Mouse (Mus musculus): ENCODE data around the gene Txndc12. TPM values are rescaled to one million over a fixed set of nuclear protein-coding genes. Genes with fewer than 3 reads are reported as not detected.
A peak's percentile ranks its signal among the peaks of the same experiment; 100 is the strongest.

Gene Txndc12
- total and polyA plus RNA-seq, 3 experiments: 45.5 to 62.3 (median 52.7) TPM

DNA sequence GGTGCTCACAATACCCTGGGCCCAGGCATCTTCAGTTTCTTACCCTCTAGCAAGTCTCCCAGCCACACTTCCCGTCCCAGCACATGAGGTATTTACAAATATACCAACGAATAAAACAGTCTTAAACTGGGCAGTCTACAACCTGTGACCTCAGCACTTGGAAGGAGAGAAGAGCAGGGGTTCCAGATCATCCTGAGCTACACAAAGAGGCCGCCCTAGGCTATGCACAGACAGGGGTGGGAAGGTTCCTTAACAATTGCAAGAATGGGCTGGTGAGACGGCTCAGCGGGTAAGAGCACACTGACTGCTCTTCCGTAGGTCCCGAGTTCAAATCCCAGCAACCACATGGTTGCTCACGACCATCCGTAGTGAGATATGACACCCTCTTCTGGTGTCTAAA, 68.9 kb downstream of the Txndc12 start:
- Histone ChIP-seq H3K27me3 (replicated peaks) (no peaks in the 10 kb centered on the region), H3K9me3 (replicated peaks; ENCODE audit: low read length) (no peaks in the 10 kb centered on the region), H3K4me3 (replicated peaks in 1 of 3; ENCODE audit: low read depth in 2 of 3, low read length in 2 of 3, poor library complexity in 1 of 3) (no peak overlapping the region), H3K9ac (ENCODE audit: insufficient read depth, low read depth) (no peak overlapping the region), H3K4me1 (ENCODE audit: control insufficient read depth in 1 of 2, insufficient read depth in 2 of 2) (peaks cover 16 to 43% of the 10 kb centered on the region in 2 experiments), H3K27ac (ENCODE audit: insufficient read depth, low read depth) (no peak overlapping the region), H3K4me2 (ENCODE audit: insufficient read depth, low read depth, poor library complexity, severe bottlenecking) (no peak overlapping the region), H3K36me3 (replicated peaks in 1 of 2; ENCODE audit: control insufficient read depth in 1 of 2, insufficient read depth in 1 of 2, low read length in 1 of 2) (no peaks in the 10 kb centered on the region), H3K79me2 (replicated peaks; ENCODE audit: control insufficient read depth, extremely low read depth, insufficient read depth, poor library complexity, severe bottlenecking) (no peaks in the 10 kb centered on the region)
- no peak for DNase-seq (ENCODE audit: extremely low read depth)
- dilution Hi-C loops (cut with MboI; ENCODE audit: extremely low pct_ligation_motif_present, extremely low pct_unique_long_range_greater_than_20kb, low sequenced_read_pairs) (no loop called here), in situ Hi-C loops (cut with MboI; ENCODE audit: low pct_ligation_motif_present, low pct_unique_long_range_greater_than_20kb, low sequenced_read_pairs) (no loop called here)
- TF ChIP-seq USF1 (IDR thresholded peaks at IDR 0.05; ENCODE audit: low read depth, low read length): no peak
- no peak for TF ChIP-seq ZKSCAN1 (IDR thresholded peaks at IDR 0.05; ENCODE audit: borderline replicate concordance, low read depth, low read length)
- TF ChIP-seq ZC3H11A (IDR thresholded peaks at IDR 0.05; ENCODE audit: low read depth, low read length): no peak
- TF ChIP-seq CTCF (conservative IDR thresholded peaks at IDR 0.05 in 1 of 2, IDR thresholded peaks at IDR 0.05 in 1 of 2; ENCODE audit: low read depth in 2 of 2, low read length in 2 of 2): no peak

DNA sequence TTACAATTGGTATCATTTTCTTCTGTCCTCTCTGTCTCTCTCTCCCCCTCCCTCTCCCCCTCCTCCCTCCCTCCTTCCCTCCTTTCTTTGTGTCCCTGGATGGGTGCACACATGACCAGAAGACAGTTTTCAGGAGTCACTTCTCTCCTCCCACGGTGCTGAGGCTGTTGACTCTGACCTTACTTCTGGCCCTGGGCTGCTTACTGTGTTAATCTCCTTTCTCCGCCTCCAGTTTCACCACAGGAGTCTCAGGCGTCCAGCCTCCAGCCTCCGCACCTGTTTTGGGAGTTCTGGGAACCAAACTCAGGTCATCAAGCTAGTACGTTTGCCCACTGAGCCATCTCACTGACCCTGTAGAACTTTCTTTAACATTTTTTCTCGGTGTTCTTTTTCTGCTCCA, 69.7 kb downstream of the Txndc12 start:
- in situ Hi-C loops (cut with MboI; ENCODE audit: low pct_ligation_motif_present, low pct_unique_long_range_greater_than_20kb, low sequenced_read_pairs) (no loop called here), dilution Hi-C loops (cut with MboI; ENCODE audit: extremely low pct_ligation_motif_present, extremely low pct_unique_long_range_greater_than_20kb, low sequenced_read_pairs) (no loop called here)
- Histone ChIP-seq H3K9ac (ENCODE audit: insufficient read depth, low read depth) (no peak overlapping the region), H3K4me1 (ENCODE audit: control insufficient read depth in 1 of 2, insufficient read depth in 2 of 2) (peaks cover 16 to 50% of the 10 kb centered on the region in 2 experiments), H3K4me2 (ENCODE audit: insufficient read depth, low read depth, poor library complexity, severe bottlenecking) (no peak overlapping the region), H3K27ac (ENCODE audit: insufficient read depth, low read depth) (no peak overlapping the region), H3K36me3 (replicated peaks in 1 of 2; ENCODE audit: control insufficient read depth in 1 of 2, insufficient read depth in 1 of 2, low read length in 1 of 2) (no peaks in the 10 kb centered on the region), H3K27me3 (replicated peaks) (no peaks in the 10 kb centered on the region), H3K79me2 (replicated peaks; ENCODE audit: control insufficient read depth, extremely low read depth, insufficient read depth, poor library complexity, severe bottlenecking) (no peaks in the 10 kb centered on the region), H3K4me3 (replicated peaks in 1 of 3; ENCODE audit: low read depth in 2 of 3, low read length in 2 of 3, poor library complexity in 1 of 3) (no peak overlapping the region), H3K9me3 (replicated peaks; ENCODE audit: low read length) (no peaks in the 10 kb centered on the region)
- no peak for TF ChIP-seq MAX (IDR thresholded peaks at IDR 0.05; ENCODE audit: low read length)
- TF ChIP-seq POLR2A (IDR thresholded peaks at IDR 0.05; ENCODE audit: low read depth, low read length): no peak
- TF ChIP-seq ELF1 (IDR thresholded peaks at IDR 0.05; ENCODE audit: low read depth, low read length): no peak
- TF ChIP-seq BHLHE40 (IDR thresholded peaks at IDR 0.05; ENCODE audit: low read depth, low read length): no peak
- TF ChIP-seq ETS1 (conservative IDR thresholded peaks at IDR 0.05; ENCODE audit: low read depth, low read length): no peak
- no peak for TF ChIP-seq NELFE (IDR thresholded peaks at IDR 0.05; ENCODE audit: low read depth, low read length)
- no peak for TF ChIP-seq RCOR1 (conservative IDR thresholded peaks at IDR 0.05; ENCODE audit: low read depth, low read length)
- no peak for TF ChIP-seq PAX5 (IDR thresholded peaks at IDR 0.05; ENCODE audit: low read length)
- no peak for TF ChIP-seq ZKSCAN1 (IDR thresholded peaks at IDR 0.05; ENCODE audit: borderline replicate concordance, low read depth, low read length)
- TF ChIP-seq ZMIZ1 (IDR thresholded peaks at IDR 0.05; ENCODE audit: low read depth, low read length): no peak
- no peak for TF ChIP-seq NRF1 (IDR thresholded peaks at IDR 0.05; ENCODE audit: low read depth, low read length)
- DNase-seq (ENCODE audit: extremely low read depth): no peak

DNA sequence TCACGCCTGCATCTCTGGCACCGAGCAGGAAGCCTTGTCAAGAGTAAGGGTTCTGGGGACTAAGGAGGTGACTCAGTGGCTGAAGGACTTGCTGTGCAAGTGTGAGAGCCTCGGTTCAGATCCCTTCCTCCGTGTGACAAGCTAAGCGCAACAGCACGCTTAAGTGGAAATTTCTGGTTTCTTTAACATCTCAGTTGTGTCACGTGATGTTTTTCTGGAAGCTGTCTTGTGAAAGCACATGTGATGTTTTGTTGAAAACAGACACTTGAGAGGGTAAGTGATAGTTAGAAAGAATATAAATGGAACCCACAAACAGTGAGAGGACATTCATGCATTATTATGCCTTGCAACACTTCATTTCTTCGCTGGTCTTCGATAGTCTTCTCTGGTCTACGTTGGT, 70.4 kb downstream of the Txndc12 start:
- DNase-seq (ENCODE audit: extremely low read depth): no peak
- Histone ChIP-seq H3K36me3 (replicated peaks in 1 of 2; ENCODE audit: control insufficient read depth in 1 of 2, insufficient read depth in 1 of 2, low read length in 1 of 2) (no peaks in the 10 kb centered on the region), H3K27ac (ENCODE audit: insufficient read depth, low read depth) (no peak overlapping the region), H3K27me3 (replicated peaks) (no peaks in the 10 kb centered on the region), H3K4me3 (replicated peaks in 1 of 3; ENCODE audit: low read depth in 2 of 3, low read length in 2 of 3, poor library complexity in 1 of 3) (no peak overlapping the region), H3K79me2 (replicated peaks; ENCODE audit: control insufficient read depth, extremely low read depth, insufficient read depth, poor library complexity, severe bottlenecking) (no peaks in the 10 kb centered on the region), H3K4me1 (ENCODE audit: control insufficient read depth in 1 of 2, insufficient read depth in 2 of 2) (peaks cover 16 to 53% of the 10 kb centered on the region in 2 experiments), H3K9ac (ENCODE audit: insufficient read depth, low read depth) (no peak overlapping the region), H3K4me2 (ENCODE audit: insufficient read depth, low read depth, poor library complexity, severe bottlenecking) (no peak overlapping the region), H3K9me3 (replicated peaks; ENCODE audit: low read length) (no peaks in the 10 kb centered on the region)
- in situ Hi-C loops (cut with MboI; ENCODE audit: low pct_ligation_motif_present, low pct_unique_long_range_greater_than_20kb, low sequenced_read_pairs): no loop called here
- dilution Hi-C loops (cut with MboI; ENCODE audit: extremely low pct_ligation_motif_present, extremely low pct_unique_long_range_greater_than_20kb, low sequenced_read_pairs): no loop called here
- TF ChIP-seq BHLHE40 (IDR thresholded peaks at IDR 0.05; ENCODE audit: low read depth, low read length) (peak; percentile 74), KAT2A (IDR thresholded peaks at IDR 0.05; ENCODE audit: insufficient replicate concordance, low read length) (no peak), MAX (IDR thresholded peaks at IDR 0.05; ENCODE audit: low read length) (peak; percentile 52; the same call in 1 of the 2 replicates), ELF1 (IDR thresholded peaks at IDR 0.05; ENCODE audit: low read depth, low read length) (no peak), USF2 (conservative IDR thresholded peaks at IDR 0.05; ENCODE audit: low read depth, low read length) (peak; percentile 75), USF1 (IDR thresholded peaks at IDR 0.05; ENCODE audit: low read depth, low read length) (peak; percentile 61), E2F4 (IDR thresholded peaks at IDR 0.05; ENCODE audit: insufficient replicate concordance, low read depth, low read length) (no peak), CHD2 (IDR thresholded peaks at IDR 0.05; ENCODE audit: low read length) (no peak), ZKSCAN1 (IDR thresholded peaks at IDR 0.05; ENCODE audit: borderline replicate concordance, low read depth, low read length) (no peak), CHD1 (IDR thresholded peaks at IDR 0.05; ENCODE audit: low read depth, low read length) (no peak), HCFC1 (IDR thresholded peaks at IDR 0.05; ENCODE audit: low read depth, low read length) (no peak)

Measured in CH12.LX (cell line).